Mouse (Mus musculus) heart, embryonic 10.5 days (tissue): ENCODE results near the gene Nrde2. TPM values are rescaled to one million over a fixed set of nuclear protein-coding genes. Genes with fewer than 3 reads are reported as not detected.

Experiments
- DNase-seq: peaks from one replicate; pipeline ENCODE4 v3.0.0-alpha.2; 2017; ENCODE audit warnings: low spot score
- H3K27ac ChIP-seq: fragments of 300-500 bp; sonication (generic); 2 replicates; pipeline ENCODE4 v1.5.1; 2016; ENCODE audit warnings: mild to moderate bottlenecking
- H3K27me3 ChIP-seq: fragments of 300-500 bp; sonication (generic); 2 replicates; pipeline ENCODE4 v1.6.1; 2016; ENCODE audit warnings: mild to moderate bottlenecking; ENCODE audit not compliant: poor library complexity, insufficient read depth, severe bottlenecking
- H3K36me3 ChIP-seq: fragments of 300-500 bp; sonication (generic); 2 replicates; pipeline ENCODE4 v1.6.1; 2016; ENCODE audit warnings: mild to moderate bottlenecking, moderate library complexity
- H3K4me1 ChIP-seq: fragments of 300-500 bp; sonication (generic); 2 replicates; pipeline ENCODE4 v1.6.1; 2016; ENCODE audit warnings: mild to moderate bottlenecking
- H3K4me3 ChIP-seq: fragments of 300-500 bp; sonication (generic); 2 replicates; pipeline ENCODE4 v1.5.1; 2016; ENCODE audit warnings: mild to moderate bottlenecking, moderate library complexity
- H3K9me3 ChIP-seq: fragments of 300-500 bp; sonication (generic); 2 replicates; pipeline ENCODE4 v1.6.1; 2016; ENCODE audit warnings: mild to moderate bottlenecking, moderate library complexity
- WGBS: fragments of 180-500 bp; shearing (Covaris S2); methylation state at CpG from one replicate; pipeline ENCODE4 v1.1.7; 2016; 5-methylcytosine and 5-hydroxymethylcytosine counted together
- polyA plus RNA-seq: library from polyadenylated mRNA; unstranded; fragments of >200 nt; fragmentation: Nextera tagmentation; extraction: Ambion mirVana; gene quantifications from 2 replicates; pipeline ENCODE4 v1.2.1, GENCODE M21; 2016

Nrde2 gene
- polyA plus RNA-seq, 1 experiment from 2014 or later, result 12.0 TPM

DNA sequence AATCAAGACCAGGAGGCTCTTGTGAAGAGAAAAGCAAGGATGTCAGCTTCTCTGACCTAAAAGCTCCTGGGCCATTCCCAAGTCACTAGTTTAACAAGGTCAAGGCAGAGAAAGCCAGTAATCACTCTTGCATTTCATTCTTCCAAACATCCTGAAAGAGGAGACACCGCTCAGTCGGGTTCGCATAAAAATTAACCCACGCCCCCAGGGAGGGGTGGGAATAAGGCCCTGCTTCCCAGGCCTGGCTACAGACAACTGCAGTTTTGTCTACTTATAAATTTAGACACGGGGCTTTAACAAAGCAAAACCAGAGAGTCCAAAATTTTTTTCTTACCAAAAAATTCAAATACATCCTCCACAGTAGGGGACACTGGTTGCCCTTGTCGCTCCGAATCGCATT, 30.5 kb downstream of the Nrde2 start:
- H3K27ac ChIP-seq, result peak overlapping the region; percentile 82
- peaks cover 77% of the 10 kb centered on the region for H3K36me3 ChIP-seq

DNA sequence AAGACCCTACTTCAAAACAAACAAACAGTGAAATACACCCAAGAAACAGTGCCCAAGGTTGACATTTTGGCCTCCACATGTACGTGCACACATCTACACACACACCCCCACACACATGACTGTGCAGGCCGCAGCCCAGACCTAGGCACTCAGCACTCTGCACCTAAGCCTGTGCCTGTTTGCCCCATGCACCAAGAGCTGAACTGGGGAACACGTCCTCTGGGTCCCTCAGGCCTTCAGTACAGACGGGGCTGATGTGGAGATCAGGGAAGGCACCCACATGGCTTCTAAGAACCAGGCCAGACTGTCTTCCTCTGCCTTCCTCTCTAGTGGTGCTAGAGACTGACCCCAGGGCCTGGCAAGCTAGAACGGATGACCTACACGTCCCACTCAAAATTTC, 30.9 kb downstream of the Nrde2 start:
- DNase-seq, result no peak
- H3K36me3 ChIP-seq, result peaks cover 77% of the 10 kb centered on the region
- WGBS, result 52% methylated on average over 6 of the region's 6 CpGs

More for the DNA sequence above, 30.5 kb downstream of the Nrde2 start:
- Histone ChIP-seq H3K4me3 (no peak overlapping the region), H3K9me3 (no peaks in the 10 kb centered on the region), H3K4me1 (peaks cover 35% of the 10 kb centered on the region), H3K27me3 (no peaks in the 10 kb centered on the region)
- WGBS, result 77% methylated on average over 8 of the region's 8 CpGs
- no peak for DNase-seq

DNA sequence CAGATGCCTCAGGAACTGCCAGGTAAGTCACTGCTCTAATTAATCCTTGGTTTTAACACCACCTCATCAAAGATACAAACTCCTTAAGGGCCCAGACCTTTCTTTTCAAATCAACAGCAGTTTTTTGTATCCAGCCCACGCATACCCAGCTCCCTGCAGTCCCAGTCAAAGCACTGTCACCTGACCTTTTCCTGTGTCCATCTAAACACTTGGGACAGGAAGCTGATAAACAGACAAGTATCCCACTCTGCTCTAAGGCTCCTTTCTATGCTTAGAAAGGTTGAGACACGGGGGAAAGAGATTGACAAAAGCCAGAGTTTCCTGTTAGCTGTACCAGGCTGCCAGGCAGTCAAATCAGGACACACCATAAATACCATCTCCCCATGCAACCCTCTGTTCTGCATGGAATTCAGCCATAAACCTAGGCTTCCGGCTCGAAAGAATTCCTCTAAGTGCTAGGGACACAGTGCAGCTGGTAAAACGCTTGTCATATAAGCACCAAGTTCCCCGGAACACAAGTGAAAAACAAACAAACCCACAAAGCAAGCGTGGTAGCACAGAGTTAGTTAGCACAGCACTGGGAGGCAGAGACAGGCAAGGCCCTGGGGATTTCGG, 31.5 kb downstream of the Nrde2 start:
- 30% methylated on average over 8 of the region's 8 CpGs for WGBS
- Histone ChIP-seq H3K4me3 (no peak overlapping the region), H3K9me3 (no peaks in the 10 kb centered on the region), H3K27ac (peak overlapping the region; percentile 82), H3K36me3 (peaks cover 77% of the 10 kb centered on the region), H3K4me1 (peaks cover 35% of the 10 kb centered on the region), H3K27me3 (no peaks in the 10 kb centered on the region)
- DNase-seq, result no peak

More for the DNA sequence above, 30.9 kb downstream of the Nrde2 start:
- H3K4me1 ChIP-seq, result peaks cover 35% of the 10 kb centered on the region
- H3K27me3 ChIP-seq, result no peaks in the 10 kb centered on the region
- H3K4me3 ChIP-seq, result no peak overlapping the region
- no peaks in the 10 kb centered on the region for H3K9me3 ChIP-seq
- H3K27ac ChIP-seq, result peak overlapping the region; percentile 82

DNA sequence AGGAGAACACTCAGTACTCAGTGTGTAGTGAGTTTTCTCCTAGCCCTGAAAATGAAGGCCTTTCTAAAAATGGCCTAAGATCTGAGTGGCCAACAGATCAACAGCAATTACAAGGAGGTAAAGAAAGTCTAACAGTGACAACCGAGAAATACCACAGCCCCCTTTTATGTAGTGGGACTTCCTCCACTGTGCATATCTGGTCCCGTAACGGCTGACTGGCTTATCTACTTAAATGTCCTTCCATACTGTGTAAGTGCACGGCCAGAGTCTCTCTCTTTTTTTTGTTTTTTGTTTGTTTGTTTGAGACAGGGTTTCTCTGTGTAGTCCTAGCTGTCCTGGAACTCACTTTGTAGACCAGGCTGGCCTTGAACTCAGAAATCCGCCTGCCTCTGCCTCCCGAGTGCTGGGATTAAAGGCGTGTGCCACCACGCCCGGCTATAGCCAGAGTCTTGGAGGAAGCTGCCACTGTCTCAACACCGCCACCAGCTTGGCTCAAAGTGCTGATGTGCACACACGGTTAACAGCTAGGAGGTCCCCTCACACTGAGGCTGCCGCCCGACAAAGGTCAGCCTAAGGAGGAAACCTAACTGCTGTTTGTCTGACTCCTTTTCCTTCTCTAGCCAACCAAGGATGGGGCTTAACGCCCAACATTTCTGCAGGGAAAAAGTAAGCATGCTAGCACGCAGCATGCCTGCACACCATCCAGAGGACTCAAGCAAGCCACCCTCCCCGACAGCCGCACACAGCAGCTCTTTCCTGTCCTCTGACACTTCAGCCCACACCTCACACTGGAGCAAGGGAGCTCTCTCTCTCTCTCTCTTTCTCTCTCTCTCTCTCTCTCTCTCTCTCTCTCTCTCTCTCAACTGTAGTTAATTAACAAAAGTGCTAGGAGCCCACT, 32.2 kb downstream of the Nrde2 start:
- Histone ChIP-seq H3K27me3 (no peaks in the 10 kb centered on the region), H3K9me3 (no peaks in the 10 kb centered on the region), H3K36me3 (peaks cover 77% of the 10 kb centered on the region), H3K27ac (peak overlapping the region; percentile 82), H3K4me1 (peaks cover 35% of the 10 kb centered on the region), H3K4me3 (no peak overlapping the region)
- 50% methylated on average over 17 of the region's 17 CpGs for WGBS
- DNase-seq, result no peak

DNA sequence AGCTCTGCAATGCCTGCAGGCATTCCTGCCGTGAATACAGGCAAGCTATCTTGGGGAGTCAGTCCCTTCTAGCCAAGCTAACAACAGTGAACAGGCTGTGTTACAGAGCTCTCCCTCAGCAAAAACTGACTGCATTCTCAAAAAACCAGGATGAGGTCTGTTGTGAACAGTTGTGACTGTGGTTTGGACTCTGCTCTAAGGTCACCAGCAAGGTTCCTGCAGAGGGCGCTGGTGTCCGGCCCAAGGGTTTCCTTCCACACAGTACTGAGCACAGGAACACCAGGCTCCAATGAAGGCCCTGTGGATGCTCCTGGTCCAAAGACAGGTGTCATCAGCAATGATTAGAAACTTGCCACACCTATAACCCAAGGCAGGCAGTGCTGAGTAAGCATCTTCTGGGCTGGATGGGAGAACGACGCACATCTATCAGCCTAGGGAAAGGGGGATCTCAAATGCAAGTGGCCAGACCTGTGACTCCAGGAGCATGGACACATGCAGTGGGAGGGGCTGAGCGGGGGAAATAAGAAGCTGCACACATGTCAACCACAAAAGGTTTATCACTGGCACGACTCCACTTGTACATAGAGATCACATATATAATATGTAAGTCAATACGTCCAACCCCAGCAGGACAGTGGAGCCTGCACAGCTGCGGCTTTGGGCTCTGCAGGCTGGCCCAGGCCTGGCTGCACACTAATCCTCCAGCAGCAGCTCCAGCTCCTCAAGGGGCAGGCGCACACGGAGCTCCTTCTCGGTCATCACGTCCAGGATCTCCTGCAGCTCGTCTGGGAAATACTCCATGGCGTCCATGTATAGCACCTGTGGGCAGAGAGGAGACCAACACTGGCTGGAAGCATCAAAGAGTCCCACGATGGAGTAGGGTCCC, 34.3 kb downstream of the Nrde2 start:
- DNase-seq, result no peak
- H3K27me3 ChIP-seq, result no peaks in the 10 kb centered on the region
- no peak overlapping the region for H3K27ac ChIP-seq
- peaks cover 79% of the 10 kb centered on the region for H3K36me3 ChIP-seq
- no peak overlapping the region for H3K4me3 ChIP-seq
- H3K9me3 ChIP-seq, result no peaks in the 10 kb centered on the region
- H3K4me1 ChIP-seq, result peaks cover 35% of the 10 kb centered on the region
- 79% methylated on average over 16 of the region's 16 CpGs for WGBS

DNA sequence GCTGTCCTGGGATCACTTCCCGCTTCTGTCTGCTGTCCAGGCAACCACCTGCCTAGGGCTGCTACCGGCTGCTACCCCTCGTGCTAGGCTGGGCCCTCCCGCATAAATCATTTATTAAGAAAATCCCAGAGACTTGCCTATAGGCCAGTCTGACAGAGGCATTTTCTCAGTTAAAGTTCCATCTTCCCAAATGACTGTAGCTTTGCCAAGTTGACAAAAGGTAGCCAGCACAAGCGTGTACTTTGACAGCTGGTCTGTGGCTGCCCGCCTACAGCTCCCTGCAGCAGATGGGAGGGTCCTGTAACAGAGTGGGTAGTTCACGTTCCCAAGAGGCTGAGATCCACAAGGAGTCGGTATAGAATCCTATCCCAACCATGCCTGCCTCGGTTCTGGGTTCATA, 36.0 kb downstream of the Nrde2 start:
- Histone ChIP-seq H3K36me3 (peaks cover 82% of the 10 kb centered on the region), H3K27ac (no peak overlapping the region), H3K4me3 (no peak overlapping the region), H3K4me1 (peaks cover 26% of the 10 kb centered on the region), H3K9me3 (no peaks in the 10 kb centered on the region), H3K27me3 (no peaks in the 10 kb centered on the region)
- WGBS, result 90% methylated on average over 9 of the region's 9 CpGs
- no peak for DNase-seq

DNA sequence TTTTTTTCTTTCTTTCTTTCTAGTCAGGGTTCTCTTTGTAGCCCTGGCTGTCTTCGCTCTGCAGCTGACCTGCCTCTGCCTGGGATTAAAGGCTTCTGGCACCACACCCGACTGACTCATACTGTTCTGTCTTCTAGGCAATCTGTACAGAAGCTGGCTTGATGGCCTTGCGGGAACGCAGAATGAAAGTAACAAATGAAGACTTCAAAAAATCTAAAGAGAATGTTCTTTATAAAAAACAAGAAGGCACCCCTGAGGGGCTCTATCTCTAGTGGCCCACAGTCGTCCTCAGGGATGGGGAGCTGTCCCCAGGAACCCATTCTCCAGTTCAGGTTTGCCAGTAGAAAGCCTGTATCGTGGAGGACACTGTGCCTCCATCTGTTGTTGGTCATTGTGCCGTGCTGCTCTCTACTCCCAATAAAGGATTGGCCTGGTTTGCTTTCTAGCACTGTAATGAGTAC, 36.5 kb downstream of the Nrde2 start:
- Histone ChIP-seq H3K27ac (no peak overlapping the region), H3K4me1 (peaks cover 20% of the 10 kb centered on the region), H3K4me3 (no peak overlapping the region), H3K9me3 (no peaks in the 10 kb centered on the region), H3K36me3 (peaks cover 87% of the 10 kb centered on the region), H3K27me3 (no peaks in the 10 kb centered on the region)
- DNase-seq, result no peak
- WGBS, result 85% methylated on average over 7 of the region's 7 CpGs

DNA sequence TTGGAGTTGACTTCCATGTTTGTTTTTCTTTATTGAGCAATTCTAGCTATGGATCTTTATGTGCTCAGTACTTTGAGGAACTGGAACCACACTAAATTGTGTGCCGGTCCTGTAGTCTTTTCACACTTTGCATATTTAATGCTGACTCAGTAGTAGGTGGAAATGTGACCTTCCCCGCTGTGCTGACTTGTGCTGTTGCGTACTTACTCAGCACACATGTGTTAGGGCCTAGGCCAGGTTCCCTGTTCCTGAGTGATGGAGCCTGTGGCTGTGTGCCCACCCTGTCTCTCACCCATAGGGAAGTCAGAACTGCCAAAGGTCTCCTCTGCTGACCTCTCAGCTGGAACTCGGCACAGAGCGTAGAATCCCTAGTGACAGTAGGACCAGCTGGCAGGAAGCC, 43.5 kb downstream of the Nrde2 start:
- H3K27me3 ChIP-seq, result no peaks in the 10 kb centered on the region
- WGBS, result 94% methylated on average over 5 of the region's 5 CpGs
- no peak overlapping the region for H3K27ac ChIP-seq
- no peaks in the 10 kb centered on the region for H3K9me3 ChIP-seq
- H3K4me1 ChIP-seq, result peaks cover 7% of the 10 kb centered on the region
- no peak for DNase-seq
- H3K36me3 ChIP-seq, result peaks cover 93% of the 10 kb centered on the region
- H3K4me3 ChIP-seq, result no peak overlapping the region

DNA sequence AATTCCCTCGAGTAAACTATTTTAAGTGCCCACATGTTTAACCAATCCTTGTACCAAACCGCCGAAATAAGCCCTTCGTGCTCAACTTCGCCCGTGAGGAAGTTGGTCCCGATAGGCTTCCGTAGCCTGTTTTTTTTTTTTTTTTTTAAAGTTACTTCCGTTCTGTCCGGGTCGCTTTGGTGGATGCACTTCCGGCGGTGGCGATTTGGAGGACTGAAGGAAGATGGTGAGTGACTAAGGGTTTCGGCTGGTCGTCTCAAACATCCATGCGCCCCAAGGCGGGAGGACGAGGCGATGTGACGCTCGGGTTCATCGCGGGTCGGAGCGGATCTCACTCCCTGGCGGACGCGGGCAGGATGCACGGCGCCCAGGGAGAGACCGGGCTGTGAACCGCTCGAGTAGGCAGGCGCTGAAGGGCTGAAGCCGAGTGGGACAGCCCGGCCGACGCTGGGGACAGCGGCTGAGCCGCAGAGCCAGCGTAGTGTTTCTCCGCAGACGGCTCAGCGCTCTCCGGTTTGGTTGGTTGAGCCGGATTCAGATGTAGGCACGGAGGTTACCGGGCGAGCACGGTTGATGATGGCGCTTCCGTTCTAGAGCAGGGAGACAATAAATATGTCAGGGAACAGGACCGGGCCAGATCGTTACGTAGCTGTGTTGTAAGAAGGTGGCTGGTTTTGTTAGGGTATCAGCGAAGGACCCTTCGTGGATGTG, 49.3 kb downstream of the Nrde2 start, which contains the start of gene Psmc1:
TSS of gene Psmc1 (plus strand) at position 169 of the 711 bp plus-strand sequence.
- peaks cover 35% of the 10 kb centered on the region for H3K36me3 ChIP-seq
- peaks cover 11% of the 10 kb centered on the region for H3K4me1 ChIP-seq
- DNase-seq, result peak; percentile 94
- under 1% methylated on average over 58 of the region's 58 CpGs for WGBS
- no peaks in the 10 kb centered on the region for H3K9me3 ChIP-seq
- H3K27ac ChIP-seq, result peak within 1 kb of the TSS; percentile 95
- H3K4me3 ChIP-seq, result peak within 1 kb of the TSS; percentile 87
- H3K27me3 ChIP-seq, result no peaks in the 10 kb centered on the region

DNA sequence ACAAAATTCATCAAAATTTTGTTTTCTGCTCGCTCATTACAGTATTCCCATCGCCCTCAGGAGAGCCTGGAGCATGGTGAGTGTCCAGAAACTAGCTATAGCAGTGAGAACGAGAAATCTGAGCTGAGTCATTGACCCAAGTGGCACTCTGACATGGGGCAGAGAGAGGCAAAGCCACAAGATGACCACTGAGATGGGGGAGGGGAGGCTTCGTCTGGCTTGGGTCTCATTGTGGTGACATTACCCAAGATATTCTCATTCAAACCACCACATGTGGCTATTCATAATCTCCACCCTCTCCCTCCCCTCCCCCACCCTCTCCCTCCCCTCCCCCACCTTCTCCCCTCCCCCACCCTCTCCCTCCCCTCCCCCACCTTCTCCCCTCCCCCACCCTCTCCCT, 52.0 kb downstream of the Nrde2 start:
- H3K27ac ChIP-seq, result no peak overlapping the region
- peaks cover 11% of the 10 kb centered on the region for H3K4me1 ChIP-seq
- WGBS, result 39% methylated on average over 4 of the region's 4 CpGs
- no peaks in the 10 kb centered on the region for H3K9me3 ChIP-seq
- H3K27me3 ChIP-seq, result no peaks in the 10 kb centered on the region
- no peak overlapping the region for H3K4me3 ChIP-seq
- DNase-seq, result no peak
- H3K36me3 ChIP-seq, result peaks cover 11% of the 10 kb centered on the region

DNA sequence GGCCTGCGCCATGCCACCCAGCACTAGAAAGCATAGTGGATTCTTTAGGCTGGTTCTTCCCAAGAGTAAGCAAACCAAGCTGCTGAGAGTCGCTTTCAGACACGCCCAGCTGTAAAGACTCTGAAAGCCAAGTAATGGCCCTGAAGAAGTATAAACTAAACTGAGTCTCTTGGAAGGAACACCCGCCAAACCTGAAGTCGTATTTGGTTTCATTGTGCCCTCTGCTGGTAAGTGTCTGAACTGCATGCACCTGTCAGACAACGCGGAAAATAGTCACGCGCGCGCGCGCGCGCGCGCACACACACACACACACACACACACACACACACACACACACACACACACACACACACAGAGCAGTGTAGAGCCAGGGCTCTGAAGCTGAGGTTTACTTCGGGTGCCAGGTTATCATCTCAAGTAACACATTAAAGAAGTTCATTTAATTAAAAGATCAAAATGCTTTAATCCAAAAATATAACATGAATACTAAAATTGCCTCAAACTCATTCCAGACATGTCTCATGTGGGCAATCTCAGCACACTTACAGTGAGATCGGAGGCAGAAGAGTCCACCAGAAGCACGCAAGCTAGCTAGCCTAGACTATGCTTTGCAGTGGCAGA, 53.1 kb downstream of the Nrde2 start:
- DNase-seq, result no peak
- Histone ChIP-seq H3K4me1 (peaks cover 8% of the 10 kb centered on the region), H3K27me3 (no peaks in the 10 kb centered on the region), H3K27ac (no peak overlapping the region), H3K36me3 (0 out of 2 replicates have a peak, but pooled peaks cover under 1% of the 10 kb centered on the region), H3K9me3 (no peaks in the 10 kb centered on the region), H3K4me3 (peak overlapping the region; percentile 8; the same call in 1 of the 2 replicates)
- WGBS, result 13% methylated on average over 20 of the region's 20 CpGs

DNA sequence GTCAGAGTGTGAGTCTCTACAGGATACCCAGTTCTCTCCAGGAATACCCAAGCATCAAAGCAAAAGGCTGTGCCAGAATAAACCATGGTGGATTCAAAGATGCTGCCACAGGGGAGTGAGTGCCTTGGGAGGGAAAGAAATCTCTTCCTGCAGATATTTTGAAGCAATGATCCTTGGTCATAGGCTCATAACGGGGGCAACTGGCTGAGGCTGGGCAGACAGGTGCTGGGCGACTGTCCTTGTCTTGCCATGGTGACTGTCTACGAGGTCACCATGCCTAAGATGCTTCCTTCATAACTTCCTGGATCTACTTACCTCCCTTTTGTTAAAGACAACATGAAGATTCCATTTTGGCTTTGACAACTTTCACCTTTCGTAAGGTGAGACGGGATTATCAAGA, 54.9 kb downstream of the Nrde2 start:
- no peak for DNase-seq
- Histone ChIP-seq H3K9me3 (no peaks in the 10 kb centered on the region), H3K27ac (no peak overlapping the region), H3K36me3 (no peaks in the 10 kb centered on the region), H3K4me1 (peaks cover 11% of the 10 kb centered on the region), H3K4me3 (no peak overlapping the region), H3K27me3 (no peaks in the 10 kb centered on the region)
- WGBS, result 89% methylated on average over 5 of the region's 5 CpGs
